Mouse (Mus musculus): Measurements from ENCODE around the gene Ttc19.
A peak's percentile ranks its signal among the peaks of the same experiment; 100 is the strongest.

Gene Ttc19

GRCm38 (mm10) chr11:62280675-62281600, at the start of gene Ttc19, which contains the start of gene Zswim7:
Gene Ttc19, plus strand, starts transcription at chr11:62281473.
Gene Zswim7, minus strand, starts transcription at chr11:62281375.
- peak; percentile 91 for DNase-seq (ENCODE audit: low spot score)

GRCm38 (mm10) chr11:62240631-62241261, 40.5 kb upstream of the Ttc19 start:
- no peak for DNase-seq (ENCODE audit: low spot score)

- no peak for DNase-seq (ENCODE audit: low spot score)
These were observed 37.4 kb upstream of the Ttc19 start for GRCm38 (mm10) chr11:62243871-62244270.

GRCm38 (mm10) chr11:62244471-62244870, 36.8 kb upstream of the Ttc19 start:
- DNase-seq (ENCODE audit: low spot score): no peak

GRCm38 (mm10) chr11:62247759-62248400, 33.4 kb upstream of the Ttc19 start:
- no peak for DNase-seq (ENCODE audit: low spot score)

GRCm38 (mm10) chr11:62248401-62249244, 32.6 kb upstream of the Ttc19 start, which contains the start of gene Adora2b:
Gene Adora2b, plus strand, starts transcription at chr11:62248984.
- peak; percentile 94 for DNase-seq (ENCODE audit: low spot score)

- DNase-seq (ENCODE audit: low spot score): no peak
These were observed 31.8 kb upstream of the Ttc19 start for GRCm38 (mm10) chr11:62249266-62250037.

- DNase-seq (ENCODE audit: low spot score): no peak
These were observed 30.2 kb upstream of the Ttc19 start for GRCm38 (mm10) chr11:62251047-62251446.

- no peak for DNase-seq (ENCODE audit: low spot score)
These were observed 27.9 kb upstream of the Ttc19 start for GRCm38 (mm10) chr11:62253380-62253779.

- DNase-seq (ENCODE audit: low spot score): no peak
These were observed 22.1 kb upstream of the Ttc19 start for GRCm38 (mm10) chr11:62259214-62259613.

- no peak for DNase-seq (ENCODE audit: low spot score)
These were observed 17.7 kb upstream of the Ttc19 start for GRCm38 (mm10) chr11:62263599-62263998.

GRCm38 (mm10) chr11:62264018-62264417, 17.3 kb upstream of the Ttc19 start:
- DNase-seq (ENCODE audit: low spot score): no peak

- DNase-seq (ENCODE audit: low spot score): no peak
These were observed 15.6 kb upstream of the Ttc19 start for GRCm38 (mm10) chr11:62265642-62266041.

GRCm38 (mm10) chr11:62266466-62267214, 14.6 kb upstream of the Ttc19 start:
- DNase-seq (ENCODE audit: low spot score): peak; percentile 52

- no peak for DNase-seq (ENCODE audit: low spot score)
These were observed 12.9 kb upstream of the Ttc19 start for GRCm38 (mm10) chr11:62268381-62268780.

- DNase-seq (ENCODE audit: low spot score): no peak
These were observed 12.2 kb upstream of the Ttc19 start for GRCm38 (mm10) chr11:62269097-62269496.

- DNase-seq (ENCODE audit: low spot score): no peak
These were observed 10.4 kb upstream of the Ttc19 start for GRCm38 (mm10) chr11:62270851-62271250.

- no peak for DNase-seq (ENCODE audit: low spot score)
These were observed 4.2 kb upstream of the Ttc19 start for GRCm38 (mm10) chr11:62277086-62277485.

GRCm38 (mm10) chr11:62278027-62278426, 3.2 kb upstream of the Ttc19 start:
- peak; percentile 75 for DNase-seq (ENCODE audit: low spot score)

GRCm38 (mm10) chr11:62281601-62281997, 326 bp downstream of the Ttc19 start:
- peak; percentile 62 for DNase-seq (ENCODE audit: low spot score)
